In genomic region chr7:29154018-29154720, GRCm38 (mm10) we compare ENCODE assay signal across 1 mouse cellular context.
A peak's percentile ranks its signal among the peaks of the same experiment; 100 is the strongest.
TF ChIP-seq lines count a peak whose summit lies in the region.

No protein-coding gene starts in this region.

TF ChIP-seq in ES-E14, 5 proteins besides CTCF, POLR2A, EP300 and RAD21 (continued from another document):
- TF ChIP-seq ZC3H11A (IDR thresholded peaks at IDR 0.05; ENCODE audit: borderline replicate concordance, low read depth, low read length) (0 out of 2 replicates have a peak, but pooled peaks have one; percentile 2), ZNF384 (IDR thresholded peaks at IDR 0.05; ENCODE audit: low read depth, low read length) (no peak), HCFC1 (IDR thresholded peaks at IDR 0.05; ENCODE audit: borderline replicate concordance, insufficient read depth, low read length) (no peak)
